Mouse (Mus musculus): ENCODE results near the gene Ptafr. TPM values are rescaled to one million over a fixed set of nuclear protein-coding genes. Genes with fewer than 3 reads are reported as not detected.

Ptafr gene
- polyA plus RNA-seq, 1 experiment: not detected

DNA sequence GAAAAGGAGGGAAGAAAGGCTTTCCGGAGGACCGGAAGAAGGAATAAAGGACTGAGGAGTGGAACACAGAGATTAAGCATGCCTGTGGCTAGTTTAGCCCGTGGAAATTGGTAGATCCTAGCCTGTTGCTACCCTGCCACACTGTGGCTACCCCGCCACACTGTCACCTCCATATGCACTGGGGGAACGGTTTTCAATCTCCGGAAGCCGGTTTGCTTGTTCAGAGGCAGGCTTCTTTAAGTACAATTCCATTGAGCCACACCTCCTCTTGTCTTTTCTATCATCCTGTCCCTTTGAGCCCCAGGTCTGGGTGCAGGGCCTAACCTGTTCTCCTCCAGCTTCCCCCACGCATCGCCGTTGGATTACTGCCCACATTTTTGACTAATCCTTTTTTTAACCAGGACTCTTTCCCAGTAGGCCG is 39.5 kb upstream of the Ptafr start:
- Histone ChIP-seq H3K4me2 (ENCODE audit: low read depth) (no peak overlapping the region), H3K27me3 (ENCODE audit: control insufficient read depth, insufficient read depth, insufficient read length) (no peaks in the 10 kb centered on the region), H3K79me2 (ENCODE audit: control insufficient read depth, insufficient read depth) (no peaks in the 10 kb centered on the region), H3K36me3 (ENCODE audit: control insufficient read depth, insufficient read depth) (no peaks in the 10 kb centered on the region), H3K4me3 (no peak overlapping the region), H3ac (ENCODE audit: control insufficient read depth, insufficient read length) (no peak overlapping the region)
- TF ChIP-seq CEBPB (IDR thresholded peaks at IDR 0.05; ENCODE audit: insufficient read depth, poor library complexity, severe bottlenecking) (no peak), POLR2AphosphoS2 (IDR thresholded peaks at IDR 0.05; ENCODE audit: insufficient read length, low read depth) (no peak), E2F4 (IDR thresholded peaks at IDR 0.05; ENCODE audit: insufficient read depth) (no peak), USF1 (IDR thresholded peaks at IDR 0.05; ENCODE audit: low read depth) (no peak), POLR2A (IDR thresholded peaks at IDR 0.05; ENCODE audit: insufficient read length, low read depth) (no peak), MAX (IDR thresholded peaks at IDR 0.05; ENCODE audit: low read depth) (no peak), REST (IDR thresholded peaks at IDR 0.05; ENCODE audit: insufficient read depth, insufficient read length) (no peak), TCF12 (IDR thresholded peaks at IDR 0.05; ENCODE audit: insufficient read depth, poor library complexity, severe bottlenecking) (no peak), MYOG (IDR thresholded peaks at IDR 0.05; ENCODE audit: control insufficient read depth in 1 of 3, insufficient read depth in 1 of 3, insufficient read length in 2 of 3, low read depth in 2 of 3) (no peak), MYOD1 (IDR thresholded peaks at IDR 0.05; ENCODE audit: control insufficient read depth in 1 of 3, insufficient read length in 2 of 3, low read depth in 2 of 3) (no peak), TCF3 (IDR thresholded peaks at IDR 0.05; ENCODE audit: insufficient read length, low read depth) (no peak), SRF (IDR thresholded peaks at IDR 0.05; ENCODE audit: control insufficient read depth, insufficient read length, low read depth) (no peak)

DNA sequence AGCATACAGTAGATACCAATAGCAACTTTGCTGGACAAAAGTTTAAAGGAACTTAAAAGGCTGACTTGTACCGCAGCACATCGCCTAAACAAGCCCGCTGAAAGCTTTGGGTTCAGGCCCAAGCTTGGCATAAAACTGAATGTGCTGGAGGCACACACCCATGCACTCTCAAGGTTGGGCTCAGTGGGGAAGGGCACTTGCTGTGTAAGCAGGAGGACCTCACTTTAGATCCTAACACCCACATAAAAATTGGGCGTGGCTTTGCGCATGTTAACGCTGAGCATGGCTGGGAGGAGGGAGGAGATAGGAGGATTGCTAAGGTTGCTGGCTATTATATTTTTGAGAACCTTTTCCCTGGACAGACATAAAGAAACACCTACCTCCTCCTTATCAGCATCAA is 39.1 kb upstream of the Ptafr start:
- H3K4me2 ChIP-seq (ENCODE audit: low read depth): no peak overlapping the region
- H3ac ChIP-seq (ENCODE audit: control insufficient read depth, insufficient read length): no peak overlapping the region
- no peaks in the 10 kb centered on the region for H3K79me2 ChIP-seq (ENCODE audit: control insufficient read depth, insufficient read depth)
- no peak for TF ChIP-seq E2F4 (IDR thresholded peaks at IDR 0.05; ENCODE audit: insufficient read depth)
- no peak for TF ChIP-seq USF1 (IDR thresholded peaks at IDR 0.05; ENCODE audit: low read depth)
- no peak for TF ChIP-seq REST (IDR thresholded peaks at IDR 0.05; ENCODE audit: insufficient read depth, insufficient read length)
- no peak for TF ChIP-seq MAX (IDR thresholded peaks at IDR 0.05; ENCODE audit: low read depth)
- TF ChIP-seq CEBPB (IDR thresholded peaks at IDR 0.05; ENCODE audit: insufficient read depth, poor library complexity, severe bottlenecking): no peak
- TF ChIP-seq TCF12 (IDR thresholded peaks at IDR 0.05; ENCODE audit: insufficient read depth, poor library complexity, severe bottlenecking): no peak
- no peak for TF ChIP-seq POLR2A (IDR thresholded peaks at IDR 0.05; ENCODE audit: insufficient read length, low read depth)
- no peak for TF ChIP-seq POLR2AphosphoS2 (IDR thresholded peaks at IDR 0.05; ENCODE audit: insufficient read length, low read depth)
- no peak for TF ChIP-seq SRF (IDR thresholded peaks at IDR 0.05; ENCODE audit: control insufficient read depth, insufficient read length, low read depth)
- H3K27me3 ChIP-seq (ENCODE audit: control insufficient read depth, insufficient read depth, insufficient read length): no peaks in the 10 kb centered on the region
- H3K36me3 ChIP-seq (ENCODE audit: control insufficient read depth, insufficient read depth): no peaks in the 10 kb centered on the region
- H3K4me3 ChIP-seq: no peak overlapping the region

DNA sequence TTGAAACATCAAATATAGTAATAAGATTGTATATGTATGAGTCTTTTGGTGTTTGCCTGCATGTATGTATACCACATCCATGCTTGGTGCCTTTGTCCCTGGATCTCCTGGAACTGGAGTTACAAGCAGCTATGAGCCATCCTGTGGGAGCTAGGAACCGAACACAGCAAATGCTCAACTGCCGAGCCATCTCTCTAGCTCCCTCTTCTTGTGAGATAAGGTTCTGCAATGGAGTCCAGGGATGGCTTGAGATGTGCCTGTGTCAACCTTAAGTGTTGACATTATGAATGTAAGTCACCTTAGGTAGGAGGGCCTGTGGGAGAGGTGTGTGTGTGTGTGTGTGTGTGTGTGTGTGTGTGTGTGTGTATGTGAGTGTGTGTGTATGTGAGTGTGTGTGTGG is 37.2 kb upstream of the Ptafr start:
- TF ChIP-seq TCF3 (IDR thresholded peaks at IDR 0.05; ENCODE audit: insufficient read length, low read depth): no peak
- TF ChIP-seq MYOD1 (IDR thresholded peaks at IDR 0.05; ENCODE audit: control insufficient read depth in 1 of 3, insufficient read length in 2 of 3, low read depth in 2 of 3): no peak
- no peak for TF ChIP-seq USF1 (IDR thresholded peaks at IDR 0.05; ENCODE audit: low read depth)
- TF ChIP-seq REST (IDR thresholded peaks at IDR 0.05; ENCODE audit: insufficient read depth, insufficient read length): no peak
- TF ChIP-seq CEBPB (IDR thresholded peaks at IDR 0.05; ENCODE audit: insufficient read depth, poor library complexity, severe bottlenecking): no peak
- TF ChIP-seq SRF (IDR thresholded peaks at IDR 0.05; ENCODE audit: control insufficient read depth, insufficient read length, low read depth): no peak
- H3K79me2 ChIP-seq (ENCODE audit: control insufficient read depth, insufficient read depth): no peaks in the 10 kb centered on the region
- no peaks in the 10 kb centered on the region for H3K27me3 ChIP-seq (ENCODE audit: control insufficient read depth, insufficient read depth, insufficient read length)
- no peak overlapping the region for H3ac ChIP-seq (ENCODE audit: control insufficient read depth, insufficient read length)
- no peaks in the 10 kb centered on the region for H3K36me3 ChIP-seq (ENCODE audit: control insufficient read depth, insufficient read depth)
- H3K4me3 ChIP-seq: no peak overlapping the region
- H3K4me2 ChIP-seq (ENCODE audit: low read depth): no peak overlapping the region

DNA sequence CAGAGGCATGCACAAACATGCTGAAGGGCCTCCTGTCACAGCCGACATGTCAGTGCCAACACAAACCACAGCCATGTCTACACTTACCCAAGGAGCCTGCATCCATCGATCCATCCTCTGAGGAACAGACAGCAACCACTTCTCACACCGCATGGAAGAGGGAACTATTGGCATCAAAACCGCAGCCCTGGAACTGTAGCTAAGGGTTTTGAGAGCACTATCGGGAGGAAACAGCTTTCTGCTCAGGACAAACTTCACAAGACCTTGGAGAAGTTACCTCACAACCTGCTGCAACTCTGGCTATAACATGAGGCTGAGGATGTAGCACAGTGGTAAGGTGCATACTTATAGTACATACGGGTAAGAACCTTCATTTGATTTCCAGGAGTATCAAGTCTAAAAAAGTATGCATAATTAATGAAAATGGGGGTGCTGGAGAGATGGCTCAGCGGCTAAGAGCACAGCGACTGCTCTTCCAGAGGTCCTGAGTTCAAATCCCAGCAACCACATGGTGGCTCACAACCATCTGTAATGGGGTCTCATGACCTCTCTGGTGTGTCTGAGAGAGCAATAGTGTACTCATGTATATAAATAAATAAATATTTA is 35.8 kb upstream of the Ptafr start:
- no peak overlapping the region for H3K4me3 ChIP-seq
- no peaks in the 10 kb centered on the region for H3K27me3 ChIP-seq (ENCODE audit: control insufficient read depth, insufficient read depth, insufficient read length)
- H3ac ChIP-seq (ENCODE audit: control insufficient read depth, insufficient read length): no peak overlapping the region
- peaks cover 13% of the 10 kb centered on the region for H3K79me2 ChIP-seq (ENCODE audit: control insufficient read depth, insufficient read depth)
- TF ChIP-seq POLR2AphosphoS2 (IDR thresholded peaks at IDR 0.05; ENCODE audit: insufficient read length, low read depth) (no peak), MYOD1 (IDR thresholded peaks at IDR 0.05; ENCODE audit: control insufficient read depth in 1 of 3, insufficient read length in 2 of 3, low read depth in 2 of 3) (no peak), USF1 (IDR thresholded peaks at IDR 0.05; ENCODE audit: low read depth) (no peak), SRF (IDR thresholded peaks at IDR 0.05; ENCODE audit: control insufficient read depth, insufficient read length, low read depth) (no peak), E2F4 (IDR thresholded peaks at IDR 0.05; ENCODE audit: insufficient read depth) (no peak), POLR2A (IDR thresholded peaks at IDR 0.05; ENCODE audit: insufficient read length, low read depth) (no peak), CEBPB (IDR thresholded peaks at IDR 0.05; ENCODE audit: insufficient read depth, poor library complexity, severe bottlenecking) (no peak), REST (IDR thresholded peaks at IDR 0.05; ENCODE audit: insufficient read depth, insufficient read length) (no peak), MAX (IDR thresholded peaks at IDR 0.05; ENCODE audit: low read depth) (no peak), MYOG (IDR thresholded peaks at IDR 0.05; ENCODE audit: control insufficient read depth in 1 of 3, insufficient read depth in 1 of 3, insufficient read length in 2 of 3, low read depth in 2 of 3) (no peak), TCF3 (IDR thresholded peaks at IDR 0.05; ENCODE audit: insufficient read length, low read depth) (no peak)
- H3K4me2 ChIP-seq (ENCODE audit: low read depth): no peak overlapping the region
- no peaks in the 10 kb centered on the region for H3K36me3 ChIP-seq (ENCODE audit: control insufficient read depth, insufficient read depth)

DNA sequence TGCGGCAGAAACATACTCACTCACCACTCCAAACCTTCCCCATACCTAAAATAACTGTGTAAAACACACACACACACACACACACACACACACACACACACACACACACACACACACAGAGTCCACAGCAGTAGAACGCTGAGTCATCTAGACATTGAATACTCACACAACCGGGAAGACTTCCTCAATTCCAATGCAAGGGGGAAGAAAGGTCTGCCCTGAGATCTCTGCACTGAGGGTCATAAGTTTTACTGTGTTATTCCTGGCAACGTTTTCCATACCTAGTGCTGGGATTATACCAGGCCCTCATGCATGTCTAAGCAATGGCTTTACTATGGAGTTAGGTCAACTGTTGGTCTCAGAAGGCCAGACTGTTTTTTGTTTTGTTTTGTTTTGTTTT is 34.5 kb upstream of the Ptafr start:
- Histone ChIP-seq H3K4me2 (ENCODE audit: low read depth) (no peak overlapping the region), H3K4me3 (no peak overlapping the region), H3ac (ENCODE audit: control insufficient read depth, insufficient read length) (no peak overlapping the region), H3K79me2 (ENCODE audit: control insufficient read depth, insufficient read depth) (peaks cover 16% of the 10 kb centered on the region), H3K36me3 (ENCODE audit: control insufficient read depth, insufficient read depth) (no peaks in the 10 kb centered on the region), H3K27me3 (ENCODE audit: control insufficient read depth, insufficient read depth, insufficient read length) (no peaks in the 10 kb centered on the region)
- TF ChIP-seq CEBPB (IDR thresholded peaks at IDR 0.05; ENCODE audit: insufficient read depth, poor library complexity, severe bottlenecking) (no peak), TCF12 (IDR thresholded peaks at IDR 0.05; ENCODE audit: insufficient read depth, poor library complexity, severe bottlenecking) (no peak), REST (IDR thresholded peaks at IDR 0.05; ENCODE audit: insufficient read depth, insufficient read length) (no peak), E2F4 (IDR thresholded peaks at IDR 0.05; ENCODE audit: insufficient read depth) (no peak)
